Mouse (Mus musculus) hindbrain, embryonic 15.5 days (tissue): ENCODE results near the gene Zic5. TPM values are rescaled to one million over a fixed set of nuclear protein-coding genes. Genes with fewer than 3 reads are reported as not detected.
"Not testable (repeated sequence)": the region's sequence is repeated elsewhere in the genome, so short reads cannot be mapped to it uniquely, and the experiment has no call there.

ENCODE experiments used
- ATAC-seq: fragments of 200-750 bp; cut with Nextera tagmentation; 2 replicates; pipeline ENCODE4 v1.8.0; 2017; ENCODE audit warnings: low read depth, moderate number of reproducible peaks, moderate TSS enrichment; ENCODE audit not compliant: low FRiP score
- H3K27ac ChIP-seq: fragments of 300-500 bp; sonication (generic); replicated peaks from 2 replicates; pipeline ENCODE4 v1.5.1; 2015; ENCODE audit warnings: mild to moderate bottlenecking, inconsistent platforms
- H3K27me3 ChIP-seq: fragments of 300-500 bp; sonication (generic); 2 replicates; pipeline ENCODE4 v1.6.1; 2015; ENCODE audit warnings: control low read depth, inconsistent platforms
- H3K36me3 ChIP-seq: fragments of 300-500 bp; sonication (generic); 2 replicates; pipeline ENCODE4 v1.6.1; 2015; ENCODE audit warnings: control low read depth, inconsistent platforms
- H3K4me1 ChIP-seq: fragments of 300-500 bp; sonication (generic); replicated peaks from 2 replicates; pipeline ENCODE4 v1.6.1; 2015; ENCODE audit warnings: control low read depth, inconsistent platforms
- H3K4me2 ChIP-seq: fragments of 300-500 bp; sonication (generic); 2 replicates; pipeline ENCODE4 v1.6.1; 2015; ENCODE audit warnings: moderate library complexity, mild to moderate bottlenecking, inconsistent platforms
- H3K4me3 ChIP-seq: fragments of 300-500 bp; sonication (generic); 2 replicates; pipeline ENCODE4 v1.5.1; 2015; ENCODE audit warnings: mild to moderate bottlenecking, inconsistent platforms
- H3K9ac ChIP-seq: fragments of 300-500 bp; sonication (generic); 2 replicates; pipeline ENCODE4 v1.6.1; 2015; ENCODE audit warnings: inconsistent platforms
- H3K9me3 ChIP-seq: fragments of 300-500 bp; sonication (generic); 2 replicates; pipeline ENCODE4 v1.6.1; 2016; ENCODE audit warnings: control low read depth, inconsistent platforms
- WGBS: fragments of 180-500 bp; shearing (Covaris S2); methylation state at CpG from one replicate; pipeline ENCODE4 v1.1.7; 2015; 5-methylcytosine and 5-hydroxymethylcytosine counted together
- polyA plus RNA-seq: library from polyadenylated mRNA; unstranded; fragments of >200 nt; fragmentation: Nextera tagmentation; extraction: Ambion mirVana; gene quantifications from 2 replicates; pipeline ENCODE4 v1.2.1, GENCODE M21; 2015

Zic5 gene
- polyA plus RNA-seq, 1 experiment from 2014 or later: 17.9 TPM

GRCm38 (mm10) chr14:122471449-122472085 is 6.1 kb upstream of the Zic5 start:
- ATAC-seq: no peak
- Histone ChIP-seq H3K4me2 (peak overlapping the region; percentile 55), H3K9me3 (no peaks in the 10 kb centered on the region), H3K27me3 (peaks cover 55% of the 10 kb centered on the region), H3K4me1 (peaks cover 15% of the 10 kb centered on the region), H3K4me3 (peak overlapping the region; percentile 55; the same call in 1 of the 2 replicates), H3K36me3 (no peaks in the 10 kb centered on the region), H3K27ac (peak overlapping the region; percentile 78), H3K9ac (no peak overlapping the region)
- WGBS: 11% methylated on average over 31 of the region's 31 CpGs

DNA sequence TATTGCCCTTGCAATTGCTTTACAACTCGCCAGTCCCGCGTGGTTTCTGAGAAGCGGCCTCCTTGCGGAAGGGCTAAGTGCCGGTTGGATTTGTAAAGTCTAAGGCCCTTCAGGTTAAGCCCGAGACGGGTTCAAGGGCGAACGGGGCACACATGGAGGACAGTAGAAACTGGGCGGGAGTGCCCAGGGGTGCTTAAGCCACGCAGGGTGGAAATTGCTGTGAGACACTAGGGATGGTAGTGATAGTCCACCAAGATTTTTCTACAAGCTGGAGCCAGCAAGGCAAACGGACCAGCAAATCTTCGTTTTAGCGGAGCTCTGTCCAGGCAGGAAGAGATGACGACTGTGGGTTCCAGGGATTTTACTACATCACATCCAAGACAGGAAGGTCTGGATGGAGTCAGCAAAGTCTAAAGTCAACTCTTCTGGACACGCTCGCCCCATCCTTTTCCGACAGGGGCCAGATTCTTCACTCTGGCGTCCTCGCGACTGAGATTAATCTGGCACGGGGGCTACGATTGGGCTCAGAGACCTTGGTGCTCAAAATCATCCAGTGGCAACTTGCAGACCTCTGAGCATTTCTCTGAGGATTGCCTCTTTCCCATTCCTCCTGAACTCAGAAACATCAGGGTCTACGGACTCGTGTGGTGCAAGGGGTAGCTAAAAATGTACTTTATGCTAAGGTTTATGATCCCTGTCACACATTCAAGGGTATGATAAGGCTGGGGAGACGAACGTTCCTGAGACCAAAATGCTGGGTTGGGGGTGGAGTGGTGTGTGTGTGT is 3.7 kb upstream of the Zic5 start:
- Histone ChIP-seq H3K27ac (peak overlapping the region; percentile 31), H3K9me3 (no peaks in the 10 kb centered on the region), H3K4me3 (no peak overlapping the region; the same call in 1 of the 2 replicates), H3K36me3 (no peaks in the 10 kb centered on the region), H3K9ac (no peak overlapping the region; the same call in 1 of the 2 replicates), H3K4me2 (peak overlapping the region; percentile 43), H3K27me3 (peaks cover 60% of the 10 kb centered on the region), H3K4me1 (peaks cover 10% of the 10 kb centered on the region)
- no peak for ATAC-seq
- WGBS: 6% methylated on average over 28 of the region's 28 CpGs

DNA sequence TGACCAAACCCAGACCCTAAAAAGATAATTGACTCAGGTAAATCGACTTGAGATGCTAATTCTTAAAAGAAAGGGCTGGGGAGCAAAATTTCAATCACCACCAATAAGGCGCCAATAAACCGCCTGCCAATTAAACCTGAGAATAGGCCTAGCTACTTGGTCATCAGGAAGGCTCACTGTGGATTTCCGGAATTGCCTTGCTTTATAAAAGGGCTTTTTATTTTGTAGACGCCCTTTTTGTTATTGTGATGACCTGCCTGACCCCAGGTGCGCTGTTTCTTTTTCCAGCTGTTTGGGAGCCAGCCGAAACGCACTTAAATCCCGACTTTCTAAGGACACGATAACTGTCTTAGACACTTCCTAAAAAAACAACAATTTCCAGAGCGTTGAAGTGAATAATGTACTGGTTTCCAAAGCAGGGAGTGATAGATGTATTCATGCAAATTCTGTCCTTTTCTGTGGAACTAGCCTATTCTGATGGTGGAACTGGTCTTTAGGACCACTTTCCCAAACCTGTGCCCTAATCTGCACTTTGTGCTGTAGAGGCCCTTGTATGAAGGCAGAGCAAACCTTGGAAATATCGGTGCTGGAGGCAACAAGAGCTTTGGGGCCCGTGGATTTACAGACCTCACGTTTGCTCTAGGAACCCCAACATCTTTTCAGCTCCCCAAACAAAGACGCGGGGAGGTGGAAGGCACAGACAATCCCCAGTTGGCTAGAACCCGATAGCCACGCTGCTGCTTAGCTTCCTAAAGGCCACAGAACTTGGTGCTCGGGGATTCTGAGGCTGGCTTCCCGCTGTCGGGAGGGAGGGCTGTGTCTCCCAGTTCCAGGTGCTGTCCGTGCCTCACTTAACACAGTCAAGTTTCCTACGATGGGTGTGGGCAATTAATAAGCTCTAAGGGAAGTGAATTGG is 2.7 kb upstream of the Zic5 start:
- H3K9me3 ChIP-seq: no peaks in the 10 kb centered on the region
- no peaks in the 10 kb centered on the region for H3K36me3 ChIP-seq
- H3K4me2 ChIP-seq: peak overlapping the region; percentile 43
- peak overlapping the region; percentile 22 for H3K9ac ChIP-seq
- peaks cover 57% of the 10 kb centered on the region for H3K27me3 ChIP-seq
- peak overlapping the region; percentile 54 for H3K27ac ChIP-seq
- H3K4me1 ChIP-seq: peaks cover 19% of the 10 kb centered on the region
- H3K4me3 ChIP-seq: 0 out of 2 replicates have a peak overlapping the region, but pooled peaks have one; percentile 9
- ATAC-seq: no peak
- WGBS: 15% methylated on average over 23 of the region's 23 CpGs

- Histone ChIP-seq H3K9ac (no peak overlapping the region), H3K4me2 (peak overlapping the region; percentile 70; the same call in 1 of the 2 replicates), H3K4me1 (peaks cover 19% of the 10 kb centered on the region), H3K9me3 (no peaks in the 10 kb centered on the region), H3K27me3 (peaks cover 57% of the 10 kb centered on the region), H3K27ac (no peak overlapping the region), H3K4me3 (no peak overlapping the region), H3K36me3 (no peaks in the 10 kb centered on the region)
- 27% methylated on average over 7 of the region's 7 CpGs for WGBS
- no peak for ATAC-seq
Observed at GRCm38 (mm10) chr14:122466756-122467362, 1.4 kb upstream of the Zic5 start.

DNA sequence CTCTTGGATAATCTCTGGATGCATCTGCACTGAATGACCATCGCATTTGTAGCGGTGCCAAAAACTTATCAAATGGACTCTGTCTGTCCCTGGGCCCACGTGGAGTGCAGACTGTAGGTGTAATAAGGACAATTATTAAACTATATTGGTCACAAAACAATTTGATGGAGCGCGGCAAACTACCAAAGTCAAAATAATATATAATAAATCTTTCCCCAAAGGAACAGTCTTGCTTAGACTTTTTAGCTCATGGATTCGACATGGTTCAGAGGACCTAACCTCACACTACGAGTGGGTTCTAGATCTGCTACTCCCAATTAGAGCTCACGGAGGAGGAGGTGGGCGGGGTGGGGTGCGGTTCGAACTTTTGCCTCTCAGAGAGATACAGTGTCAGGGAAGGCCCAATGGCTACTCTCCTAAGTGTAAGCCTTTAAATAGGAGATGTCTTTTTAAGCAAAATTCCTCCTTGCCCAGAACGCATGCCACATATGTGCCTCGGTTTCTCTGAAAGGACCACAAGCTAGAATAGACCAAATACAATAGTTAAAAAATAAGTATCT is 534 bp upstream of the Zic5 start:
- H3K4me3 ChIP-seq: peak overlapping the region; percentile 52
- H3K4me1 ChIP-seq: peaks cover 19% of the 10 kb centered on the region
- H3K27me3 ChIP-seq: peaks cover 55% of the 10 kb centered on the region
- WGBS: 26% methylated on average over 13 of the region's 13 CpGs
- H3K36me3 ChIP-seq: no peaks in the 10 kb centered on the region
- no peak overlapping the region for H3K9ac ChIP-seq
- peak overlapping the region; percentile 70 for H3K4me2 ChIP-seq
- ATAC-seq: no peak
- no peaks in the 10 kb centered on the region for H3K9me3 ChIP-seq
- H3K27ac ChIP-seq: peak overlapping the region; percentile 93

- WGBS: under 1% methylated on average over 37 of the region's 62 CpGs
- H3K27me3 ChIP-seq: peaks cover 46% of the 10 kb centered on the region
- 0 out of 2 replicates have a peak, but pooled peaks have one; percentile 1 for ATAC-seq
Observed at GRCm38 (mm10) chr14:122464351-122464762, 1.1 kb downstream of the Zic5 start.

GRCm38 (mm10) chr14:122463734-122464341 is 1.6 kb downstream of the Zic5 start:
- H3K27me3 ChIP-seq: peaks cover 45% of the 10 kb centered on the region
- WGBS: under 1% methylated on average over 57 of the region's 58 CpGs
- H3K27ac ChIP-seq: peak overlapping the region; percentile 93
- not testable (repeated sequence) for H3K36me3 ChIP-seq, H3K9me3 ChIP-seq
- H3K9ac ChIP-seq: peak overlapping the region; percentile 63
- H3K4me2 ChIP-seq: peak overlapping the region; percentile 70
- peak overlapping the region; percentile 52 for H3K4me3 ChIP-seq
- peaks cover 19% of the 10 kb centered on the region for H3K4me1 ChIP-seq
- peak; percentile 9 for ATAC-seq

More at GRCm38 (mm10) chr14:122464351-122464762, 1.1 kb downstream of the Zic5 start:
- Histone ChIP-seq H3K4me2 (peak overlapping the region; percentile 70), H3K4me3 (peak overlapping the region; percentile 52), H3K9ac (peak overlapping the region; percentile 63), H3K9me3 (no peaks in the 10 kb centered on the region), H3K36me3 (no peaks in the 10 kb centered on the region), H3K27ac (peak overlapping the region; percentile 93), H3K4me1 (peaks cover 19% of the 10 kb centered on the region)

GRCm38 (mm10) chr14:122463080-122463691 is 2.3 kb downstream of the Zic5 start:
- Histone ChIP-seq H3K4me2 (peak overlapping the region; percentile 70), H3K36me3 (no peaks in the 10 kb centered on the region), H3K4me3 (peak overlapping the region; percentile 52), H3K9ac (peak overlapping the region; percentile 63), H3K4me1 (peaks cover 19% of the 10 kb centered on the region), H3K9me3 (no peaks in the 10 kb centered on the region), H3K27me3 (peaks cover 41% of the 10 kb centered on the region), H3K27ac (peak overlapping the region; percentile 93)
- under 1% methylated on average over 40 of the region's 40 CpGs for WGBS
- no peak for ATAC-seq

- WGBS: 15% methylated on average over 17 of the region's 17 CpGs
- Histone ChIP-seq H3K4me3 (peak overlapping the region; percentile 52), H3K9me3 (no peaks in the 10 kb centered on the region), H3K4me1 (peaks cover 19% of the 10 kb centered on the region), H3K27ac (peak overlapping the region; percentile 93), H3K4me2 (peak overlapping the region; percentile 70), H3K27me3 (peaks cover 36% of the 10 kb centered on the region), H3K9ac (peak overlapping the region; percentile 63), H3K36me3 (no peaks in the 10 kb centered on the region)
- no peak for ATAC-seq
Observed at GRCm38 (mm10) chr14:122462689-122463079, 2.8 kb downstream of the Zic5 start.

GRCm38 (mm10) chr14:122461966-122462365 is 3.5 kb downstream of the Zic5 start:
- Histone ChIP-seq H3K9me3 (no peaks in the 10 kb centered on the region), H3K27me3 (peaks cover 30% of the 10 kb centered on the region), H3K4me1 (peaks cover 19% of the 10 kb centered on the region), H3K36me3 (no peaks in the 10 kb centered on the region), H3K9ac (peak overlapping the region; percentile 63), H3K4me2 (peak overlapping the region; percentile 70), H3K4me3 (peak overlapping the region; percentile 52), H3K27ac (peak overlapping the region; percentile 93)
- 17% methylated on average over 9 of the region's 9 CpGs for WGBS
- no peak for ATAC-seq
